Mouse (Mus musculus) hindbrain, embryonic 15.5 days (tissue): ENCODE results near the gene Mkrn2os. TPM values are rescaled to one million over a fixed set of nuclear protein-coding genes. Genes with fewer than 3 reads are reported as not detected.

Source experiments
- ATAC-seq: fragments of 200-750 bp; cut with Nextera tagmentation; 2 replicates; pipeline ENCODE4 v1.8.0; 2017; ENCODE audit warnings: low read depth, moderate number of reproducible peaks, moderate TSS enrichment; ENCODE audit not compliant: low FRiP score
- H3K27ac ChIP-seq: fragments of 300-500 bp; sonication (generic); replicated peaks from 2 replicates; pipeline ENCODE4 v1.5.1; 2015; ENCODE audit warnings: mild to moderate bottlenecking, inconsistent platforms
- H3K27me3 ChIP-seq: fragments of 300-500 bp; sonication (generic); 2 replicates; pipeline ENCODE4 v1.6.1; 2015; ENCODE audit warnings: control low read depth, inconsistent platforms
- H3K36me3 ChIP-seq: fragments of 300-500 bp; sonication (generic); 2 replicates; pipeline ENCODE4 v1.6.1; 2015; ENCODE audit warnings: control low read depth, inconsistent platforms
- H3K4me1 ChIP-seq: fragments of 300-500 bp; sonication (generic); replicated peaks from 2 replicates; pipeline ENCODE4 v1.6.1; 2015; ENCODE audit warnings: control low read depth, inconsistent platforms
- H3K4me2 ChIP-seq: fragments of 300-500 bp; sonication (generic); 2 replicates; pipeline ENCODE4 v1.6.1; 2015; ENCODE audit warnings: moderate library complexity, mild to moderate bottlenecking, inconsistent platforms
- H3K4me3 ChIP-seq: fragments of 300-500 bp; sonication (generic); 2 replicates; pipeline ENCODE4 v1.5.1; 2015; ENCODE audit warnings: mild to moderate bottlenecking, inconsistent platforms
- H3K9ac ChIP-seq: fragments of 300-500 bp; sonication (generic); 2 replicates; pipeline ENCODE4 v1.6.1; 2015; ENCODE audit warnings: inconsistent platforms
- H3K9me3 ChIP-seq: fragments of 300-500 bp; sonication (generic); 2 replicates; pipeline ENCODE4 v1.6.1; 2016; ENCODE audit warnings: control low read depth, inconsistent platforms
- WGBS: fragments of 180-500 bp; shearing (Covaris S2); methylation state at CpG from one replicate; pipeline ENCODE4 v1.1.7; 2015; 5-methylcytosine and 5-hydroxymethylcytosine counted together
- polyA plus RNA-seq: library from polyadenylated mRNA; unstranded; fragments of >200 nt; fragmentation: Nextera tagmentation; extraction: Ambion mirVana; gene quantifications from 2 replicates; pipeline ENCODE4 v1.2.1, GENCODE M21; 2015

Gene Mkrn2os
- polyA plus RNA-seq, 1 experiment from 2014 or later = 0.35 TPM

DNA sequence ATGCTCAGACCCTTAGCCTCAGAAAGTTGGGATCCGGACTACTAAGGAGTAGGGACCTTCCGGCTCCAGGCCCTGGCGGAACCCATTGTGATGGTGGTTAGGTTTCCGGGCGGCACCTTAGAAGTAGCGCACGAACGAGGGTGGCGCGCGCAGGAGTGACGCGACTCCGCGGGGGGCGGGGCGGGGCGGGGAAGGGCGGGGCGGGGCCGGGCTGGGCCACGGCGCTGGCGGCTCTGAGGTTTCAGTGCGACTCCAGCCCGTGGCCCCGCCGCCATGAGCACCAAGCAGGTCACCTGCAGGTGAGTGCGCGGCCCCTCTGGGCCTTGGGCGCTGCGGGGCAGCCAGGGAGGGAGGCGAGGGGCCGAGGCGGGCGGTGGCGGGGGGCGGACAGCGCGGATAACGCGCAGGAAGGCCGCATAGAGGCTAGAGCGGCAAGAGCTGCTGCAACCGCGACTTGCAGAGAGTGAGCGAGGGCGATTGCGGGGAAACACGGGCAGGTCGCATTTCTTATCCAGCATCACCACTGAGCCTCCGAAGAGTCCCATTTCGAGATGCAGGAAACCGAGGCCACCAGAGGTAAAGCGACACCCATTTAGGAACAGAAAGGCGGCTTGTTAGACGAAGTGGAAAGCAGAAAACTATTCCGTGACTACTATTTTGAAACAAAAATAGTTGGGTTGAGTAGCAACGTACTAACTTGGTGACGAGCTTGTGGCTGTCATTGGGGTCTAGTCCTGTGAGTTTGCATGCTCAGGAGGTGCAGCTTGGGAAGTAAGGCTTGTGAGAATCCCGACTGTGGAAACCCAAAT is 9.5 kb upstream of the Mkrn2os start, which contains the start of gene Mkrn2:
Mkrn2 (plus strand) TSS at position 188 of the 809 bp plus-strand sequence.
- H3K27me3 ChIP-seq = no peaks in the 10 kb centered on the region
- H3K9ac ChIP-seq = peak within 1 kb of the TSS; percentile 66
- WGBS = under 1% methylated on average over 60 of the region's 61 CpGs
- H3K36me3 ChIP-seq = no peaks in the 10 kb centered on the region
- peak; percentile 90 for ATAC-seq
- peak within 1 kb of the TSS; percentile 78 for H3K4me2 ChIP-seq
- peaks cover 15% of the 10 kb centered on the region for H3K4me1 ChIP-seq
- peak within 1 kb of the TSS; percentile 75 for H3K4me3 ChIP-seq
- peak within 1 kb of the TSS; percentile 87 for H3K27ac ChIP-seq
- no peaks in the 10 kb centered on the region for H3K9me3 ChIP-seq

DNA sequence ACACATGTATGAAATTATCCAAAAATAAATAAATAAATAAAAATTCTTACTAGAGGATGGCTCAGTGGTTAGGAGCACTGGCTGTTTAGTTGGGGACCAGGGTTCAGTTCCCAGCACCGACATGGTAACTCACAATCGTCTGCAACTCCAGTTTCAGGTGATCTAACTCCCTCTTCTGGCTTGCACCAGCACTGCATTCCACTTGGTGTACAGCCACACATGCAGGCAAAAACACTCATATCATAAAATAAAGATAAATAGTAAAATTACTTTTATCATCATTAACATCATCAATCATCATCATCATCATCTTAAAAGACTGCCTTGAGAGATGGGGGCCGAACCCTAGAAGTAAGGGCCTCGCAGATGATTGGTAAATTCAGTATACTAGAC is 8.9 kb upstream of the Mkrn2os start:
- no peak; the same call in 1 of the 2 replicates for ATAC-seq
- Histone ChIP-seq H3K36me3 (no peaks in the 10 kb centered on the region), H3K27me3 (no peaks in the 10 kb centered on the region), H3K4me3 (peak overlapping the region; percentile 75), H3K9me3 (no peaks in the 10 kb centered on the region), H3K4me2 (peak overlapping the region; percentile 78), H3K27ac (no peak overlapping the region), H3K9ac (0 out of 2 replicates have a peak overlapping the region, but pooled peaks have one; percentile 16), H3K4me1 (peaks cover 15% of the 10 kb centered on the region)
- WGBS = 59% methylated on average over 4 of the region's 4 CpGs

DNA sequence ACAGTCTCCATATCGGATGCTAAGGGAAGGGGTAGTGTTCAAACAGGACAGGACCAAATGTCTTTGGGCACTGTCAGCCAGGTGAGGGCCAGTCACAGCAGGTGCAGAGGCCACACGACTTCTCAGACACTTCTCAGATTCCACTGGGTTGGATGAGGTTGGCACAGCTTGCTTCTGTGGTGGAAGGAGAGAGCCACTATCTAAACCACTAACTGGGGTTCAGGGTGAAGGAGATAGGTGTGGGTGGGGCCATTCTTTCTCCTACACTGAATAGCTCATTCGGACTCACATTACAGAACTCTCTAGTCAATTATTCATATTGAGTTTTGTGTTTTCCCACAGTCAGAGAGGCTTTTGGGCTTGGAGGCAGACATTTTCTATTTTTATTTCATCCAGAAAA is 3.3 kb upstream of the Mkrn2os start:
- no peaks in the 10 kb centered on the region for H3K36me3 ChIP-seq
- WGBS = 64% methylated on average over 3 of the region's 3 CpGs
- H3K27ac ChIP-seq = no peak overlapping the region
- H3K27me3 ChIP-seq = no peaks in the 10 kb centered on the region
- H3K4me1 ChIP-seq = no peaks in the 10 kb centered on the region
- ATAC-seq = no peak
- no peak overlapping the region for H3K9ac ChIP-seq
- no peaks in the 10 kb centered on the region for H3K9me3 ChIP-seq
- no peak overlapping the region for H3K4me2 ChIP-seq
- H3K4me3 ChIP-seq = no peak overlapping the region

DNA sequence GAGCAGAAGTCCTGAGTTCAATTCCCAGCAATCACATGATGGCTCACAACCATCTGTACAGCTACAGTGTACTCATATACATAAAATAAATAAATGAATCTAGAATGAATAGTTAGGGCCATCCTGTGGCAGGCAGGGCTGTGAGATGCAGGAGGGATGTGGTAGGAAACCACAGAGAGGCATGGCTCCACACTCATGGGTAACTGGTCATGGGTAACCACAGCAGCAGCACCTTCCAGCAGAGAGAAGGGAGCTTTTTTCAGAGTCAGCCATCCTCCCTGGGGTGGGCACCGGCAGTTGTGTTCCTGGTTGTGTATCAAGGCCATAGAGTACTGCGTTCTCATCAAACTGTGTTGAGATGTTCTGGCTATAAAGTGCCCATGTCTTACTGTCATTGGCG is 2.1 kb upstream of the Mkrn2os start:
- H3K9me3 ChIP-seq = no peaks in the 10 kb centered on the region
- H3K4me2 ChIP-seq = no peak overlapping the region
- H3K4me1 ChIP-seq = no peaks in the 10 kb centered on the region
- no peaks in the 10 kb centered on the region for H3K27me3 ChIP-seq
- WGBS = 84% methylated on average over 3 of the region's 3 CpGs
- no peak for ATAC-seq
- no peak overlapping the region for H3K4me3 ChIP-seq
- H3K27ac ChIP-seq = no peak overlapping the region
- H3K36me3 ChIP-seq = no peaks in the 10 kb centered on the region
- H3K9ac ChIP-seq = no peak overlapping the region

DNA sequence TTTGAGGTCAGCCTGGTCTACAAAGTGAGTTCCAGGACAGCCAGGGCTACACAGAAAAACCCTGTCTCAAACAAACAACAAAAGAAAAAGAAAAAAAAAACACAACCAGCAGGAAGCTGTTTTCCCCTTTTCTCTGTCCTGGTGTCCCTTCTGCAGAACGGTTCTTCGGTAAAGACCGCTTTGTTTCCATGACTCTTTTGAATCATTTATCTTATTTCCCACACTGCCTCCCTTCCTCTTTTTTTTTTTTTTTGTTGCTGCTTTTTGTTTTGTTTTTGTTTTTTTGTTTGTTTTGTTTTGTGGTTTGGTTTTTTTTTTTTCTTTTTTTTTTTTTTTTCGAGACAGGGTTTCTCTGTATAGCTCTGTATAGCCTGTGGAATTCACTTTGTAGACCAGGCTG is 876 bp upstream of the Mkrn2os start:
- ATAC-seq = no peak
- no peak overlapping the region for H3K4me3 ChIP-seq
- H3K27me3 ChIP-seq = no peaks in the 10 kb centered on the region
- H3K9ac ChIP-seq = no peak overlapping the region
- no peaks in the 10 kb centered on the region for H3K9me3 ChIP-seq
- H3K27ac ChIP-seq = no peak overlapping the region
- 74% methylated on average over 4 of the region's 4 CpGs for WGBS
- H3K4me2 ChIP-seq = no peak overlapping the region
- no peaks in the 10 kb centered on the region for H3K36me3 ChIP-seq
- no peaks in the 10 kb centered on the region for H3K4me1 ChIP-seq

DNA sequence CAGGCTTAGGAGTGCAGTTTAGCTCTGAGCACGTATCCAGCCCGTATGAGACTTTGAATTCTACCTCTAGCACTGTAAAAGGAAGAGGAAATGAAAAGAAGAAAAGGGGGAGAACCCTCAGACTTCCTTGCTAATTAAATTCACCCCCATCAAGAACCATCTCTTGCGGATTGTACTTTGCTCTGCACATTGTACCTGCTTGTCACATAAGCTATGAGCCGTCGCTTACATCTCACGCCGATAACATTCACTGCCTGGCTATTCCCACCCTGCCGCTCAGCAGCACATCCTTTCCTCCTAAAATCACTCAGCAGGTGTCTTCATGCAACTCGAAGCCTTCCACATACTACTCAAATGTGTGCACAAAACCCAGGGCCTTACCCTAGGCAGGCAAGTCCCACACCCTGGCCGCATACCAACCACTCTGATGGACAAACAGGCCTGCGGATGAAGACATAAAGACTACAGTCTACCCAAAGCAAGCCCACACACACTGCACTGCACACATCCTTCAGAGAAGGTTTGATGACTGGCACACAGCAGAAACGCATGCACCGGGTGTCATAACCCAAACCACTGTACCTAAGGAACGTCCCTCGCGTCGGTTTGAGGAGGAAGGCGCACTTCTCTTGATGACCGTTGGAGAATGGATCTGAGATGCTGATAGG is 550 bp downstream of the Mkrn2os start:
- no peaks in the 10 kb centered on the region for H3K4me1 ChIP-seq
- no peaks in the 10 kb centered on the region for H3K27me3 ChIP-seq
- H3K4me3 ChIP-seq = no peak overlapping the region
- 90% methylated on average over 19 of the region's 19 CpGs for WGBS
- no peak overlapping the region for H3K9ac ChIP-seq
- H3K4me2 ChIP-seq = no peak overlapping the region
- ATAC-seq = no peak
- no peaks in the 10 kb centered on the region for H3K9me3 ChIP-seq
- H3K27ac ChIP-seq = no peak overlapping the region
- H3K36me3 ChIP-seq = no peaks in the 10 kb centered on the region

DNA sequence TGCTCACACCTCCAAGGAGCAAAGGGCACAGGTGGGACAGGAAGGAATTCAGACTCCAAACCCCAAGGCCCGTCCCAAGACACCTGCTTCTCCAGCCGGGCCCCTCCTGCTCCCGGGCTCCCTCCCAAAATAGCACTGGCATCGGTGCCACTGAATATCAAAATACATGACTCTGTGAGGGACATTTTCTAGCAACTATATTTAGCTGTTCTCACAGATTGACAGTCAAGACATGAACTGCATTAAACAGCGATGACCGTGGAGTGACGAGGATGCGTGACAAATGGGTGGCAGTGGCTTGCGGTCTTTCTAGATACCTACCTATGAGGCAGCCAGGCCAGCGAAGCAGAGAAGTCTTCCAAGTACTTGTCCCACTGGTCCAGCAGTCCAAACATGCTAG is 6.1 kb downstream of the Mkrn2os start:
- H3K9ac ChIP-seq = no peak overlapping the region
- H3K4me2 ChIP-seq = no peak overlapping the region
- no peak overlapping the region for H3K27ac ChIP-seq
- 87% methylated on average over 10 of the region's 10 CpGs for WGBS
- H3K4me3 ChIP-seq = no peak overlapping the region
- ATAC-seq = no peak
- H3K9me3 ChIP-seq = no peaks in the 10 kb centered on the region
- no peaks in the 10 kb centered on the region for H3K27me3 ChIP-seq
- no peaks in the 10 kb centered on the region for H3K4me1 ChIP-seq
- H3K36me3 ChIP-seq = 0 out of 2 replicates have a peak, but pooled peaks cover 2% of the 10 kb centered on the region

DNA sequence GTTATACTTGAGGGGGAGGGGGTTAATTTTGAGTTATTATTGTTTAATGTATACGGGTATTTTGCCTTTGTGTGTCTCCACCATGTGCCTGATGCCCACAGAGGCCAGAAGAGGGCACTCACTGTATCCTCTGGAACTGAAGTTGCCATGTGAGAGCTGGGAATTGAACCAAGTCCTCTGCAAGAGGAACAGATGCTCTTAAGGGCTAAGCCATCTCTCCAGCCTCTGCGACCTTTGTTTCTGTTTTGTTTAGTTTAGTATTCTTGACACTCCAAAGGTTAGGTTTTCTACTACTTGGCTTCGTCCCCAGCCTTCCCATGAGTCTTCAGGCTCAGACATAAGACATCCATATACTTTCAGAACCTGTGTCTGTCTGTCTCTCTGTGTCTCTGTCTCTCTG is 8.2 kb downstream of the Mkrn2os start:
- H3K4me3 ChIP-seq = no peak overlapping the region
- H3K9ac ChIP-seq = no peak overlapping the region
- no peaks in the 10 kb centered on the region for H3K9me3 ChIP-seq
- H3K27ac ChIP-seq = no peak overlapping the region
- no peak overlapping the region for H3K4me2 ChIP-seq
- no peak for ATAC-seq
- no peaks in the 10 kb centered on the region for H3K4me1 ChIP-seq
- H3K36me3 ChIP-seq = peaks cover 11% of the 10 kb centered on the region; the same call in 1 of the 2 replicates
- 82% methylated on average over 3 of the region's 3 CpGs for WGBS
- no peaks in the 10 kb centered on the region for H3K27me3 ChIP-seq

DNA sequence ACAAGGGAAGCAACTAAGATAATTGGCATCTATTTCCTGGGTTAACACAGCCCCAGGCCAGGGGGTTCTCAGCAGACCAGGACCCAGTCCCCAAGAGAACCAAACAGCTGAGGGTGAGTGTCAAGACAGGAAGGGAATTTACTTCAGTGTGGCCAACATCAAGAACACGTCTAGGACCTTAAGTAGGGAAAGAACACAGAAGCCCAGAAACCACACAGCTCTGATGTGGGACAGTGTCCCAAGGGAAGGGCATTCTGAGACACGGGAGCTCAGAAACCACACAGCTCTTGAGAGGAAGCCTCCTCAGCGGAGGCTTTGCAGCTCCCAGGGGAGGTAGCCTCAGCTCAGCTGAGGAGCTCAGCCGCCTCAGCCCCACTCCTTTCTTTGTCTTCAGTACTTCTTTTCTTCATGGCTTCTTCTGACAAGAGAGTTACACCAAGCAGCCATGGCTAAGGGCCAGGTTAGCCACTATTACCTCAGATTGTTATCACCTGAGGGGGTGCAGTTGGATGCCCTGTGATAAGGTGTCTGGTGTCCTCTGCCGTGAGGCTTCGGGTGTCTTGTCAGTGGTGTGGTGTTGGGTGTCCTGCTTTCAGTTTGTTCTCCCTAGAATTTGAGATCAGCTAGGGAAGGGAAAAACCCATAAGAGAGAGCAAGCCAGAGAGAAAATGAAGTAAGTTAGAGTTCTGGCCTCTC is 8.8 kb downstream of the Mkrn2os start:
- Histone ChIP-seq H3K9ac (no peak overlapping the region), H3K27me3 (no peaks in the 10 kb centered on the region), H3K9me3 (no peaks in the 10 kb centered on the region), H3K4me1 (no peaks in the 10 kb centered on the region), H3K27ac (no peak overlapping the region), H3K4me3 (no peak overlapping the region), H3K4me2 (no peak overlapping the region), H3K36me3 (peaks cover 15% of the 10 kb centered on the region; the same call in 1 of the 2 replicates)
- ATAC-seq = no peak
- WGBS = 84% methylated on average over 6 of the region's 6 CpGs

DNA sequence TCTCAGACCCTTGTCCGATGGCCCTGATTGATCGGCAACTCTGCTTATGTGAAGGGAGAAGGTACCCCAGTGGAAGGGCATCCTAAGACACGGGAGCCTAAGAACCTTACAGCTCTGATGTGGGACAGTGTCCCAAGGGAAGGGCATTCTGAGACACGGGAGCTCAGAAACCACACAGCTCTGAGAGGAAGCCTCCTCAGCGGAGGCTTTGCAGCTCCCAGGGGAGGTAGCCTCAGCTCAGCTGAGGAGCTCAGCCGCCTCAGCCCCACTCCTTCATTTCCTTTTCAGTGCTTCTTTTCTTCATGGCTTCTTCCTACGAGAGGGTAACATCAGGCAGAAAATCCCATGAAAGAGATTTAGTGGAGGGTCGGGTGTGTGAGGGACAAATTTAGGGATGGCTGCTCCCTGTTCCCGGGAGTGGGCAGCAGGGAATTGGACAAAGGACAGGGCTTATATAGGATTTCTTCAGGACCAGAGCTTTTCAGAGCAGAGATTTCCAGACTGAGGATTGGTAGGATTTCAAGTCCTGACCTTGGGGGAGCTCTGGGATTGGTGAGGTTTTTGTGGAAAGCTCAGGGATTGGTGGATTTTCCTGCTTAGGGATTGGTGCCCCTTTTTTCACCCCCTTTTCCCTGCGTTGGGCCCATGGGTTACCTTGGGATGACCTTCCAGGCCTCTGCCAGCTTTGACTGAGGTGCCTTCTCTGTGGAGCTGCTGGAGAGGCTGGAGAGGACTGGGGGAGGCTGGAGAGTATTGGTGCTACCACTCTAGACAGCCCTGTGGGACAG is 9.9 kb downstream of the Mkrn2os start:
- ATAC-seq = no peak
- Histone ChIP-seq H3K27me3 (no peaks in the 10 kb centered on the region), H3K4me1 (no peaks in the 10 kb centered on the region), H3K4me2 (no peak overlapping the region), H3K36me3 (peaks cover 24% of the 10 kb centered on the region), H3K9ac (no peak overlapping the region), H3K4me3 (no peak overlapping the region), H3K9me3 (no peaks in the 10 kb centered on the region), H3K27ac (no peak overlapping the region)
- 84% methylated on average over 10 of the region's 10 CpGs for WGBS

DNA sequence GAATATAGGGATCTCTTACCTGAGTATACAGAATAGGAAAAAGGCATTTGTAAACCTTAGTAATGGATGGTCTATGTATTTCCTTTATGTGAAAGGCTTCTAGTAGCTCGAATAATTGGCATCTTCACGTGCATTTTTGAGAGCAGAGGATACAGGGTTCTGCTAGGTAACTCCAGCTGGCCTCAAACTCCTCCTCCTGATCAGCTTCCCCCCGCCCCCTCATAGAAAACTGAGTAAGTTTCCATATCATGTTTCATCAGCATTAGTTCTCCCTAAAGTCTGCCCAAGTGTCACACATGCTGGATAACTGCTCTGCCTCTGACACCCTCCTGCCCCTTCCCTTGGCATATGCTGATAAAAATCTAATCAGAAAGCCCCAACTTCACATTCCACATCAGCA is 11.6 kb downstream of the Mkrn2os start:
- whole genome bisulfite sequencing = 90% methylated on average over 3 of the region's 3 CpGs
- Histone ChIP-seq H3K4me1 (no peaks in the 10 kb centered on the region), H3K4me2 (no peak overlapping the region), H3K4me3 (no peak overlapping the region), H3K9me3 (no peaks in the 10 kb centered on the region), H3K9ac (no peak overlapping the region), H3K36me3 (peaks cover 41% of the 10 kb centered on the region), H3K27me3 (no peaks in the 10 kb centered on the region), H3K27ac (no peak overlapping the region)
- no peak for ATAC-seq
